Mouse (Mus musculus) gastrocnemius, adult 2 months (tissue): Measurements from ENCODE around the gene Exo5. TPM values are rescaled to one million over a fixed set of nuclear protein-coding genes. Genes with fewer than 3 reads are reported as not detected.
A peak's percentile ranks its signal among the peaks of the same experiment; 100 is the strongest.

ENCODE experiments used
- DNase-seq: peaks from one replicate; pipeline ENCODE4 v3.0.0; 2022
- H3K27ac ChIP-seq: fragments of 200-600 bp; 2 replicates; pipeline ENCODE4 v1.8.1; 2022; ENCODE audit warnings: mild to moderate bottlenecking
- H3K4me3 ChIP-seq: fragments of 200-600 bp; 2 replicates; pipeline ENCODE4 v1.8.1; 2022; ENCODE audit warnings: mild to moderate bottlenecking, moderate library complexity
- CTCF ChIP-seq: fragments of 200-600 bp; IDR thresholded peaks from 2 replicates; pipeline ENCODE4 v1.8.1; 2022; ENCODE audit warnings: antibody characterized with exemption, mild to moderate bottlenecking, moderate library complexity
- intact Hi-C: fragments of 180-260 bp; cut with DNase I; formaldehyde crosslinking; loops from one replicate; pipeline ENCODE4 v1.15.1; 2025
- long read RNA-seq, 2 experiments: library from polyadenylated mRNA; stranded (forward); transcript quantifications; one replicate each; pipeline ENCODE4 v2.0.0; 2021
- total RNA-seq, 2 experiments: library from RNA; stranded (reverse); gene quantifications; 2 replicates each; pipeline ENCODE4 v1.2.3; 2021

Gene Exo5
- under 1 TPM; 0.74 to 0.78 TPM for total RNA-seq
- long read RNA-seq, experiment 1, partial matches to known transcripts = 0 of 3 reads
- long read RNA-seq, experiment 1, other reads (novel, unspliced or antisense) = 0 of 3 reads
- long read RNA-seq, experiment 2, partial matches to known transcripts = 0 of 1 reads
- long read RNA-seq, experiment 2, other reads (novel, unspliced or antisense) = 0 of 1 reads

GRCm38 (mm10) chr4:120924554-120925299 lies at the start of gene Exo5:
Gene Exo5 (minus strand): TSS chr4:120925017.
- H3K4me3 ChIP-seq = peak within 1 kb of the TSS; percentile 95
- H3K27ac ChIP-seq = peak within 1 kb of the TSS; percentile 94
- no peak for TF ChIP-seq CTCF
- peak; percentile 93 for DNase-seq
- intact Hi-C loops = no loop called here

- no peak overlapping the region for H3K27ac ChIP-seq
- no peak for DNase-seq
- intact Hi-C loops = no loop called here
- no peak for TF ChIP-seq CTCF
- H3K4me3 ChIP-seq = no peak overlapping the region
These were observed 47.0 kb upstream of the Exo5 start for GRCm38 (mm10) chr4:120971842-120972241.

- peak; percentile 49 for TF ChIP-seq CTCF
- no peak for DNase-seq
- no peak overlapping the region for H3K27ac ChIP-seq
- intact Hi-C loops = no loop called here
- no peak overlapping the region for H3K4me3 ChIP-seq
These were observed 44.7 kb upstream of the Exo5 start for GRCm38 (mm10) chr4:120969382-120970146.

- DNase-seq = no peak
- intact Hi-C loops = no loop called here
- H3K4me3 ChIP-seq = no peak overlapping the region
- no peak for TF ChIP-seq CTCF
- no peak overlapping the region for H3K27ac ChIP-seq
These were observed 43.7 kb upstream of the Exo5 start for GRCm38 (mm10) chr4:120968486-120968885.

- intact Hi-C loops = no loop called here
- Histone ChIP-seq H3K27ac (no peak overlapping the region), H3K4me3 (no peak overlapping the region)
- no peak for TF ChIP-seq CTCF
- no peak for DNase-seq
These were observed 30.8 kb upstream of the Exo5 start for GRCm38 (mm10) chr4:120955586-120955985.

- DNase-seq = no peak
- no peak overlapping the region for H3K4me3 ChIP-seq
- no peak for TF ChIP-seq CTCF
- no peak overlapping the region for H3K27ac ChIP-seq
- intact Hi-C loops = no loop called here
These were observed 28.9 kb upstream of the Exo5 start for GRCm38 (mm10) chr4:120953667-120954066.

- TF ChIP-seq CTCF = no peak
- H3K27ac ChIP-seq = no peak overlapping the region
- no peak overlapping the region for H3K4me3 ChIP-seq
- intact Hi-C loops = no loop called here
- no peak for DNase-seq
These were observed 28.2 kb upstream of the Exo5 start for GRCm38 (mm10) chr4:120953038-120953437.

- H3K27ac ChIP-seq = peak overlapping the region; percentile 95
- peak overlapping the region; percentile 88 for H3K4me3 ChIP-seq
- TF ChIP-seq CTCF = no peak
- no peak for DNase-seq
- intact Hi-C loops = no loop called here
These were observed 27.3 kb upstream of the Exo5 start for GRCm38 (mm10) chr4:120952163-120952562.

GRCm38 (mm10) chr4:120951428-120951973 lies 26.7 kb upstream of the Exo5 start, which contains the start of gene Zfp69:
Gene Zfp69 (minus strand): TSS chr4:120951699.
- H3K4me3 ChIP-seq = peak within 1 kb of the TSS; percentile 88
- peak within 1 kb of the TSS; percentile 95 for H3K27ac ChIP-seq
- intact Hi-C loops = no loop called here
- no peak for TF ChIP-seq CTCF
- DNase-seq = peak; percentile 96

- intact Hi-C loops = no loop called here
- peak overlapping the region; percentile 95 for H3K27ac ChIP-seq
- no peak for TF ChIP-seq CTCF
- DNase-seq = no peak
- H3K4me3 ChIP-seq = peak overlapping the region; percentile 88
These were observed 26.1 kb upstream of the Exo5 start for GRCm38 (mm10) chr4:120950763-120951427.

GRCm38 (mm10) chr4:120948938-120949337 lies 24.1 kb upstream of the Exo5 start:
- DNase-seq = peak; percentile 29
- TF ChIP-seq CTCF = no peak
- peak overlapping the region; percentile 53 for H3K27ac ChIP-seq
- peak overlapping the region; percentile 39 for H3K4me3 ChIP-seq
- intact Hi-C loops = no loop called here

GRCm38 (mm10) chr4:120935006-120935405 lies 10.2 kb upstream of the Exo5 start:
- intact Hi-C loops = no loop called here
- no peak for TF ChIP-seq CTCF
- no peak overlapping the region for H3K27ac ChIP-seq
- no peak overlapping the region for H3K4me3 ChIP-seq
- no peak for DNase-seq
